Comparison of ENCODE assay signal across 30 mouse cellular contexts in genomic region chr3:103623893-103624470, GRCm38 (mm10). TPM values are rescaled to one million over a fixed set of nuclear protein-coding genes. Genes with fewer than 3 reads are reported as not detected.
DNase-seq lines count a peak whose midpoint lies in the region; ATAC-seq and TF ChIP-seq lines count a peak whose summit lies in the region.
"Had no signal": no experiment of that assay in that cellular context is flagged by ENCODE, and none has a peak within 500 bp of the region (broad histone marks: within the 10 kb centered on the region; RNA-seq: fewer than 3 reads in every experiment).

No protein-coding gene starts in this region.

- H3K36me3 ChIP-seq in midbrain, postnatal 0 days (ENCODE audit: insufficient read depth, low read length): no peaks in the 10 kb centered on the region
- H3K36me3 ChIP-seq in midbrain, embryonic 14.5 days (ENCODE audit: control insufficient read depth, insufficient read depth, low read length): no peaks in the 10 kb centered on the region
- H3K36me3 ChIP-seq: G1E; limb, embryonic 12.5 days had no signal

- peak; percentile 24 for DNase-seq in cerebellum, adult 11 months
- DNase-seq in cerebellum, postnatal 4 days (ENCODE audit: low spot score in 2 of 2): no peak
- DNase-seq in midbrain, postnatal 0 days (ENCODE audit: low spot score): peak; percentile 49
- no peak for DNase-seq in midbrain, embryonic 14.5 days
- DNase-seq in cerebellum, postnatal 10 days: peak; percentile 80 to 84
- DNase-seq in neural tube, embryonic 10.5 days (ENCODE audit: extremely low spot score, low spot score): no peak
- DNase-seq in embryo, embryonic 9.5 days (ENCODE audit: extremely low spot score): no peak
- DNase-seq in kidney, postnatal 14 days: no peak
- DNase-seq: gastrocnemius, adult 2 months; kidney, adult 9 months; kidney, postnatal 25 days; lung, adult 18-20 months; thymus, adult 18-20 months; thymus, postnatal 36 days had no signal

- no peaks in the 10 kb centered on the region for H3K9me3 ChIP-seq in midbrain, postnatal 0 days (ENCODE audit: low read length)
- H3K9me3 ChIP-seq in midbrain, embryonic 14.5 days (ENCODE audit: control insufficient read depth, low read length): no peaks in the 10 kb centered on the region
- H3K9me3 ChIP-seq: G1E; limb, embryonic 12.5 days had no signal

- no peaks in the 10 kb centered on the region for H3K27me3 ChIP-seq in midbrain, postnatal 0 days (ENCODE audit: insufficient read depth, low read length)
- no peaks in the 10 kb centered on the region for H3K27me3 ChIP-seq in midbrain, embryonic 14.5 days (ENCODE audit: control insufficient read depth, insufficient read depth, low read length)
- H3K27me3 ChIP-seq: CH12.LX; limb, embryonic 12.5 days; Patski had no signal

- no peak overlapping the region for H3K9ac ChIP-seq in midbrain, postnatal 0 days (replicated peaks; ENCODE audit: low read length, poor library complexity, severe bottlenecking)
- H3K9ac ChIP-seq in midbrain, embryonic 14.5 days (replicated peaks; ENCODE audit: low read length): no peak overlapping the region
- H3K9ac ChIP-seq: limb, embryonic 12.5 days had no signal

- 81% methylated on average over 10 of the region's 10 CpGs for WGBS in midbrain, postnatal 0 days
- 89% methylated on average over 10 of the region's 10 CpGs for WGBS in midbrain, embryonic 14.5 days

- H3K27ac ChIP-seq in midbrain, postnatal 0 days (ENCODE audit: low read depth, low read length): no peak overlapping the region
- no peak overlapping the region for H3K27ac ChIP-seq in midbrain, embryonic 14.5 days (replicated peaks; ENCODE audit: low read depth, low read length)
- H3K27ac ChIP-seq: gastrocnemius, adult 2 months; layer of hippocampus, adult 2 months; limb, embryonic 12.5 days had no signal

- no peak for ATAC-seq in midbrain, postnatal 0 days (ENCODE audit: low FRiP score)
- ATAC-seq in midbrain, embryonic 14.5 days (ENCODE audit: low FRiP score, low TSS enrichment): no peak
- ATAC-seq: intestine, embryonic 16.5 days; midbrain, embryonic 16.5 days; Patski had no signal

- H3K4me2 ChIP-seq in midbrain, postnatal 0 days (ENCODE audit: low read depth, low read length, poor library complexity, severe bottlenecking): no peak overlapping the region
- H3K4me2 ChIP-seq in midbrain, embryonic 14.5 days (ENCODE audit: low read length): no peak overlapping the region
- H3K4me2 ChIP-seq: heart, embryonic 11.5 days; limb, embryonic 12.5 days; liver, embryonic 11.5 days had no signal

- TF ChIP-seq CTCF in midbrain, postnatal 0 days (IDR thresholded peaks at IDR 0.05): no peak

- no peaks in the 10 kb centered on the region for H3K4me1 ChIP-seq in midbrain, postnatal 0 days (ENCODE audit: insufficient read depth, low read length)
- 0 out of 2 replicates have a peak, but pooled peaks cover 2% of the 10 kb centered on the region for H3K4me1 ChIP-seq in midbrain, embryonic 14.5 days (ENCODE audit: control insufficient read depth, insufficient read depth, low read length)
- H3K4me1 ChIP-seq: limb, embryonic 12.5 days had no signal

- H3K4me3 ChIP-seq in midbrain, postnatal 0 days (ENCODE audit: low read depth, low read length): no peak overlapping the region
- no peak overlapping the region for H3K4me3 ChIP-seq in midbrain, embryonic 14.5 days (replicated peaks; ENCODE audit: low read depth, low read length)
- H3K4me3 ChIP-seq: gastrocnemius, adult 2 months; layer of hippocampus, adult 2 months; limb, embryonic 12.5 days had no signal

RNA-seq across cellular contexts. Expression of gene Atg4a-ps, which starts 21.9 kb away (rescaled TPM):
- not detected in 2 replicates for total RNA-seq in midbrain, postnatal 0 days (2014; rRNA removed)
- polyA plus RNA-seq in midbrain, postnatal 0 days (2015; fragmentation: Nextera tagmentation; extraction: Ambion mirVana): 0.22 TPM in 1 of 2 replicates, not detected in the other
- polyA plus RNA-seq in midbrain, embryonic 14.5 days (2014; fragmentation: Nextera tagmentation; extraction: Ambion mirVana): 0.20 TPM in 1 of 2 replicates, not detected in the other
- polyA plus RNA-seq: forebrain, embryonic 11.5 days; G1E; small intestine, adult 2 months had no signal

RNA-seq across cellular contexts. Expression of gene Syt6, which starts 49.0 kb away (rescaled TPM):
- total RNA-seq in midbrain, postnatal 0 days (2014; rRNA removed): 29.5 and 30.7 TPM in 2 replicates
- polyA plus RNA-seq in midbrain, postnatal 0 days (2015; fragmentation: Nextera tagmentation; extraction: Ambion mirVana): 9.0 and 10.0 TPM in 2 replicates
- 21.1 and 22.8 TPM in 2 replicates for polyA plus RNA-seq in midbrain, embryonic 14.5 days (2014; fragmentation: Nextera tagmentation; extraction: Ambion mirVana)
- total RNA-seq: adrenal gland, adult 18-20 months; CH12.LX; gastrocnemius, adult 2 months; hematopoietic stem cell, adult 5-6 weeks; megakaryocyte, adult 5-6 weeks had no signal
- polyA plus RNA-seq: G1E; gonadal fat pad, adult 2 months; heart, postnatal 0 days; Patski had no signal

Comparison
In these comparisons a context has a peak if more than half of its experiments do, and no peak if none do; other contexts are left out.
1. DNase-seq: peak in cerebellum, adult 11 months (single experiment), midbrain, postnatal 0 days (single experiment) and cerebellum, postnatal 10 days (2 of 2); none in cerebellum, postnatal 4 days (0 of 2), midbrain, embryonic 14.5 days (single experiment), neural tube, embryonic 10.5 days (single experiment), embryo, embryonic 9.5 days (single experiment) and kidney, postnatal 14 days (single experiment).